Mouse (Mus musculus): ENCODE measurements around the gene Cav1. TPM values are rescaled to one million over a fixed set of nuclear protein-coding genes. Genes with fewer than 3 reads are reported as not detected.

Gene Cav1
- total RNA-seq (2023), result 9.5 TPM

GRCm38 (mm10) chr6:17305954-17306601, at the start of gene Cav1:
TSS of gene Cav1 (plus strand) at chr6:17306335.

GRCm38 (mm10) chr6:17280939-17281756, 25.0 kb upstream of the Cav1 start, which contains the start of gene Cav2:
TSS of gene Cav2 (plus strand) at chr6:17281185.

Other genes starting within 250 kb of the Cav1 start
- 276 TPM for gene Tes, start 241.2 kb upstream of the Cav1 start, total RNA-seq (2023)
- 1.4 TPM for gene Cav2, start 25.1 kb upstream of the Cav1 start, total RNA-seq (2023)
- 2.1 TPM for gene Met, start 157.5 kb downstream of the Cav1 start, total RNA-seq (2023)

All from CD4-positive naive resting alpha-beta T cell, adult 57 days (primary cell).